Mouse (Mus musculus) liver, postnatal 0 days (tissue): ENCODE measurements around the gene Megf8. TPM values are rescaled to one million over a fixed set of nuclear protein-coding genes. Genes with fewer than 3 reads are reported as not detected.
"Not testable (repeated sequence)": the region's sequence is repeated elsewhere in the genome, so short reads cannot be mapped to it uniquely, and the experiment has no call there.

Experiments
- ATAC-seq: fragments of 200-750 bp; cut with Nextera tagmentation; 2 replicates; pipeline ENCODE4 v1.8.0; 2017; ENCODE audit warnings: mild to moderate bottlenecking, moderate library complexity
- DNase-seq: peaks from one replicate; pipeline ENCODE4 v3.0.0-alpha.2; 2016
- H3K27ac ChIP-seq: fragments of 300-500 bp; sonication (generic); 2 replicates; pipeline ENCODE4 v1.5.1; 2014; ENCODE audit warnings: antibody characterized with exemption, moderate library complexity, mild to moderate bottlenecking, low read depth
- H3K27me3 ChIP-seq: fragments of 300-500 bp; sonication (generic); 2 replicates; pipeline ENCODE4 v1.6.1; 2014; ENCODE audit warnings: low read length, control low read depth, mixed read lengths; ENCODE audit not compliant: insufficient read depth
- H3K36me3 ChIP-seq: fragments of 300-500 bp; sonication (generic); replicated peaks from 2 replicates; pipeline ENCODE4 v1.6.1; 2014; ENCODE audit warnings: mild to moderate bottlenecking, control low read depth, low read length, moderate library complexity, mixed read lengths; ENCODE audit not compliant: insufficient read depth
- H3K4me1 ChIP-seq: fragments of 300-500 bp; sonication (generic); 2 replicates; pipeline ENCODE4 v1.6.1; 2014; ENCODE audit warnings: antibody characterized with exemption, mild to moderate bottlenecking, control low read depth; ENCODE audit not compliant: insufficient read depth
- H3K4me2 ChIP-seq: fragments of 300-500 bp; sonication (generic); 2 replicates; pipeline ENCODE4 v1.6.1; 2014; ENCODE audit warnings: low read depth, mild to moderate bottlenecking, low read length, moderate library complexity, mixed read lengths
- H3K4me3 ChIP-seq: fragments of 300-500 bp; sonication (generic); 2 replicates; pipeline ENCODE4 v1.5.1; 2014; ENCODE audit warnings: low read depth, low read length
- H3K9ac ChIP-seq: fragments of 300-500 bp; sonication (generic); replicated peaks from 2 replicates; pipeline ENCODE4 v1.6.1; 2014; ENCODE audit warnings: mild to moderate bottlenecking, moderate library complexity
- H3K9me3 ChIP-seq: fragments of 300-500 bp; sonication (generic); 2 replicates; pipeline ENCODE4 v1.6.1; 2016; ENCODE audit warnings: mild to moderate bottlenecking, control low read depth, low read length, mixed read lengths
- CTCF ChIP-seq: sonication (generic); IDR thresholded peaks from 2 replicates; pipeline ENCODE4 v1.5.1; 2016; ENCODE audit warnings: antibody characterized with exemption, low read depth
- EP300 ChIP-seq: IDR thresholded peaks from 2 replicates; pipeline ENCODE4 v1.6.1; 2016; ENCODE audit warnings: antibody characterized with exemption, low read depth, mild to moderate bottlenecking
- WGBS: fragments of 180-500 bp; shearing (Covaris S2); extraction: QIAGEN DNeasy Blood & Tissue Kit; methylation state at CpG from one replicate; pipeline ENCODE4 v1.1.7; 2014; ENCODE audit not compliant: insufficient replicate concordance; 5-methylcytosine and 5-hydroxymethylcytosine counted together
- polyA plus RNA-seq: library from polyadenylated mRNA; unstranded; fragments of >200 nt; fragmentation: Nextera tagmentation; extraction: Ambion mirVana; gene quantifications from 2 replicates; pipeline ENCODE4 v1.2.1, GENCODE M21; 2015

Megf8 gene
- polyA plus RNA-seq, 1 experiment from 2014 or later = 0.81 TPM

GRCm38 (mm10) chr7:25313325-25313724 is 3.6 kb upstream of the Megf8 start:
- H3K4me2 ChIP-seq = no peak overlapping the region
- DNase-seq = no peak
- ATAC-seq = no peak
- no peak overlapping the region for H3K4me3 ChIP-seq
- no peaks in the 10 kb centered on the region for H3K36me3 ChIP-seq
- H3K4me1 ChIP-seq = peaks cover 19% of the 10 kb centered on the region
- H3K9me3 ChIP-seq = no peaks in the 10 kb centered on the region
- peaks cover 50% of the 10 kb centered on the region for H3K27me3 ChIP-seq
- H3K27ac ChIP-seq = no peak overlapping the region
- H3K9ac ChIP-seq = no peak overlapping the region
- WGBS = 38% methylated on average over 7 of the region's 7 CpGs
- TF ChIP-seq EP300 (no peak), CTCF (no peak)

- WGBS = 3% methylated on average over 46 of the region's 51 CpGs
- H3K36me3 ChIP-seq = no peaks in the 10 kb centered on the region
- no peak overlapping the region for H3K9ac ChIP-seq
- peak overlapping the region; percentile 52 for H3K4me3 ChIP-seq
- ATAC-seq (no peak), DNase-seq (no peak)
- no peak overlapping the region for H3K27ac ChIP-seq
- peaks cover 19% of the 10 kb centered on the region for H3K4me1 ChIP-seq
- H3K4me2 ChIP-seq = peak overlapping the region; percentile 84
- no peak for TF ChIP-seq EP300
- no peak for TF ChIP-seq CTCF
- peaks cover 50% of the 10 kb centered on the region for H3K27me3 ChIP-seq
- no peaks in the 10 kb centered on the region for H3K9me3 ChIP-seq
Measured at GRCm38 (mm10) chr7:25314606-25315305, 2.2 kb upstream of the Megf8 start.

- peaks cover 50% of the 10 kb centered on the region for H3K27me3 ChIP-seq
- peak overlapping the region; percentile 84 for H3K4me2 ChIP-seq
- H3K9ac ChIP-seq = no peak overlapping the region
- no peak for TF ChIP-seq CTCF
- no peak for TF ChIP-seq EP300
- no peak for DNase-seq
- H3K27ac ChIP-seq = no peak overlapping the region
- no peaks in the 10 kb centered on the region for H3K9me3 ChIP-seq
- H3K4me3 ChIP-seq = peak overlapping the region; percentile 52
- no peak for ATAC-seq
- H3K4me1 ChIP-seq = peaks cover 19% of the 10 kb centered on the region
- WGBS = 2% methylated on average over 60 of the region's 69 CpGs
- no peaks in the 10 kb centered on the region for H3K36me3 ChIP-seq
Measured at GRCm38 (mm10) chr7:25315306-25316041, 1.5 kb upstream of the Megf8 start.

- WGBS = 27% methylated on average over 21 of the region's 21 CpGs
- H3K9me3 ChIP-seq = no peaks in the 10 kb centered on the region
- peaks cover 43% of the 10 kb centered on the region for H3K27me3 ChIP-seq
- TF ChIP-seq EP300 (no peak), CTCF (no peak)
- peak overlapping the region; percentile 58 for H3K9ac ChIP-seq
- peak overlapping the region; percentile 84 for H3K4me2 ChIP-seq
- DNase-seq (no peak), ATAC-seq (no peak)
- H3K27ac ChIP-seq = no peak overlapping the region
- H3K4me1 ChIP-seq = peaks cover 19% of the 10 kb centered on the region
- H3K4me3 ChIP-seq = peak overlapping the region; percentile 52
- no peaks in the 10 kb centered on the region for H3K36me3 ChIP-seq
Measured at GRCm38 (mm10) chr7:25317446-25317999, 559 bp downstream of the Megf8 start.

GRCm38 (mm10) chr7:25322058-25322484 is 5.1 kb downstream of the Megf8 start:
- ATAC-seq = no peak
- H3K4me2 ChIP-seq = no peak overlapping the region
- peaks cover 3% of the 10 kb centered on the region for H3K4me1 ChIP-seq

GRCm38 (mm10) chr7:25323219-25323618 is 6.3 kb downstream of the Megf8 start:
- Histone ChIP-seq H3K9me3 (no peaks in the 10 kb centered on the region), H3K27ac (no peak overlapping the region), H3K4me2 (no peak overlapping the region), H3K36me3 (no peaks in the 10 kb centered on the region), H3K4me1 (no peaks in the 10 kb centered on the region), H3K4me3 (no peak overlapping the region), H3K27me3 (no peaks in the 10 kb centered on the region), H3K9ac (no peak overlapping the region)
- ATAC-seq = peak; percentile 21; the same call in 1 of the 2 replicates
- no peak for TF ChIP-seq EP300
- no peak for TF ChIP-seq CTCF
- 75% methylated on average over 2 of the region's 2 CpGs for WGBS
- no peak for DNase-seq

More at GRCm38 (mm10) chr7:25322058-25322484, 5.1 kb downstream of the Megf8 start:
- WGBS = 57% methylated on average over 6 of the region's 6 CpGs
- no peaks in the 10 kb centered on the region for H3K9me3 ChIP-seq
- H3K36me3 ChIP-seq = no peaks in the 10 kb centered on the region
- H3K27ac ChIP-seq = no peak overlapping the region
- no peak for DNase-seq
- no peak for TF ChIP-seq CTCF
- H3K4me3 ChIP-seq = no peak overlapping the region
- H3K9ac ChIP-seq = no peak overlapping the region
- no peaks in the 10 kb centered on the region for H3K27me3 ChIP-seq

GRCm38 (mm10) chr7:25325431-25325830 is 8.5 kb downstream of the Megf8 start:
- DNase-seq, H3K36me3 ChIP-seq, H3K4me1 ChIP-seq, ATAC-seq, H3K27me3 ChIP-seq, H3K9ac ChIP-seq, H3K4me3 ChIP-seq, H3K4me2 ChIP-seq, H3K9me3 ChIP-seq, H3K27ac ChIP-seq: not testable (repeated sequence)
- 65% methylated on average over 6 of the region's 6 CpGs for WGBS
